Mouse (Mus musculus) mature B cell (primary cell): ENCODE results near the gene Ube2h.
"Not testable (repeated sequence)": the region's sequence is repeated elsewhere in the genome, so short reads cannot be mapped to it uniquely, and the experiment has no call there.

Experiments used
- in situ Hi-C: fragments of 300-500 bp; cut with MboI; formaldehyde crosslinking; loops from 2 replicates; pipeline ENCODE4 v1.14.3; 2019

Ube2h gene

GRCm38 (mm10) chr6:30245397-30245796, 58.9 kb downstream of the Ube2h start:
- in situ Hi-C loops, result no loop called here

GRCm38 (mm10) chr6:30243347-30244007, 60.9 kb downstream of the Ube2h start:
- in situ Hi-C loops, result no loop called here

GRCm38 (mm10) chr6:30242928-30243327, 61.4 kb downstream of the Ube2h start:
- in situ Hi-C loops, result no loop called here

- in situ Hi-C loops, result no loop called here
Measured at GRCm38 (mm10) chr6:30240105-30240504, 64.2 kb downstream of the Ube2h start.

GRCm38 (mm10) chr6:30239207-30239606, 65.1 kb downstream of the Ube2h start:
- in situ Hi-C loops, result no loop called here

GRCm38 (mm10) chr6:30238079-30238478, 66.3 kb downstream of the Ube2h start:
- in situ Hi-C loops, result no loop called here

- in situ Hi-C loops, result no loop called here
Measured at GRCm38 (mm10) chr6:30236564-30236963, 67.8 kb downstream of the Ube2h start.

- in situ Hi-C loops, result no loop called here
Measured at GRCm38 (mm10) chr6:30231758-30232293, 72.5 kb downstream of the Ube2h start.

GRCm38 (mm10) chr6:30230246-30230645, 74.1 kb downstream of the Ube2h start:
- in situ Hi-C loops, result no loop called here

GRCm38 (mm10) chr6:30228921-30229320, 75.4 kb downstream of the Ube2h start:
- in situ Hi-C loops, result no loop called here

- in situ Hi-C loops, result no loop called here
Measured at GRCm38 (mm10) chr6:30228353-30228752, 76.0 kb downstream of the Ube2h start.

- in situ Hi-C loops, result no loop called here
Measured at GRCm38 (mm10) chr6:30226971-30227700, 77.2 kb downstream of the Ube2h start.

- in situ Hi-C loops, result no loop called here
Measured at GRCm38 (mm10) chr6:30224693-30225092, 79.6 kb downstream of the Ube2h start.

GRCm38 (mm10) chr6:30222321-30222720, 82.0 kb downstream of the Ube2h start:
- in situ Hi-C loops, result no loop called here

GRCm38 (mm10) chr6:30217581-30217980, 86.8 kb downstream of the Ube2h start:
- in situ Hi-C loops, result no loop called here

GRCm38 (mm10) chr6:30212468-30212867, 91.9 kb downstream of the Ube2h start:
- in situ Hi-C loops, result no loop called here

- in situ Hi-C loops, result no loop called here
Measured at GRCm38 (mm10) chr6:30211641-30212455, 92.5 kb downstream of the Ube2h start.

GRCm38 (mm10) chr6:30210788-30211187, 93.6 kb downstream of the Ube2h start:
- in situ Hi-C loops, result no loop called here

- in situ Hi-C loops, result no loop called here
Measured at GRCm38 (mm10) chr6:30208844-30209243, 95.5 kb downstream of the Ube2h start.

GRCm38 (mm10) chr6:30205587-30206202, 98.6 kb downstream of the Ube2h start:
- in situ Hi-C loops, result no loop called here

- in situ Hi-C loops, result not testable (repeated sequence)
Measured at GRCm38 (mm10) chr6:30205180-30205538, 99.2 kb downstream of the Ube2h start.
